Mouse (Mus musculus): ENCODE measurements around the gene Parp16. TPM values are rescaled to one million over a fixed set of nuclear protein-coding genes. Genes with fewer than 3 reads are reported as not detected.
A peak's percentile ranks its signal among the peaks of the same experiment; 100 is the strongest.

Parp16 gene
- polyA plus RNA-seq, 1 experiment, result 2.9 TPM

- TF ChIP-seq CTCF (IDR thresholded peaks at IDR 0.05; ENCODE audit: low read depth, low read length) (no peak), POLR2A (IDR thresholded peaks at IDR 0.05; ENCODE audit: borderline replicate concordance, low read depth, low read length) (peak; percentile 95)
- Histone ChIP-seq H3K27ac (ENCODE audit: insufficient read depth, low read depth, low read length) (peak overlapping the region; percentile 67), H3K4me1 (ENCODE audit: control insufficient read depth, insufficient read depth, low read length) (peaks cover 43% of the 10 kb centered on the region), H3K4me3 (ENCODE audit: insufficient read depth, low read length) (no peak overlapping the region)
These were observed 1.0 kb downstream of the Parp16 start for GRCm38 (mm10) chr9:65195982-65196737.

- Histone ChIP-seq H3K4me1 (ENCODE audit: control insufficient read depth, insufficient read depth, low read length) (peaks cover 41% of the 10 kb centered on the region), H3K4me3 (ENCODE audit: insufficient read depth, low read length) (no peak overlapping the region), H3K27ac (ENCODE audit: insufficient read depth, low read depth, low read length) (peak overlapping the region; percentile 59)
- TF ChIP-seq CTCF (IDR thresholded peaks at IDR 0.05; ENCODE audit: low read depth, low read length) (peak; percentile 75), POLR2A (IDR thresholded peaks at IDR 0.05; ENCODE audit: borderline replicate concordance, low read depth, low read length) (no peak)
These were observed 1.8 kb downstream of the Parp16 start for GRCm38 (mm10) chr9:65196738-65197569.

GRCm38 (mm10) chr9:65197826-65198225, 2.7 kb downstream of the Parp16 start:
- no peak overlapping the region for H3K4me3 ChIP-seq (ENCODE audit: insufficient read depth, low read length)
- peaks cover 41% of the 10 kb centered on the region for H3K4me1 ChIP-seq (ENCODE audit: control insufficient read depth, insufficient read depth, low read length)
- TF ChIP-seq CTCF (IDR thresholded peaks at IDR 0.05; ENCODE audit: low read depth, low read length) (no peak), POLR2A (IDR thresholded peaks at IDR 0.05; ENCODE audit: borderline replicate concordance, low read depth, low read length) (no peak)
- no peak overlapping the region for H3K27ac ChIP-seq (ENCODE audit: insufficient read depth, low read depth, low read length)

GRCm38 (mm10) chr9:65199723-65200122, 4.6 kb downstream of the Parp16 start:
- Histone ChIP-seq H3K4me3 (ENCODE audit: insufficient read depth, low read length) (no peak overlapping the region), H3K27ac (ENCODE audit: insufficient read depth, low read depth, low read length) (no peak overlapping the region), H3K4me1 (ENCODE audit: control insufficient read depth, insufficient read depth, low read length) (peaks cover 26% of the 10 kb centered on the region)
- no peak for TF ChIP-seq POLR2A (IDR thresholded peaks at IDR 0.05; ENCODE audit: borderline replicate concordance, low read depth, low read length)
- TF ChIP-seq CTCF (IDR thresholded peaks at IDR 0.05; ENCODE audit: low read depth, low read length), result no peak

- H3K27ac ChIP-seq (ENCODE audit: insufficient read depth, low read depth, low read length), result peak overlapping the region; percentile 28; the same call in 1 of the 2 replicates
- no peak overlapping the region for H3K4me3 ChIP-seq (ENCODE audit: insufficient read depth, low read length)
- H3K4me1 ChIP-seq (ENCODE audit: control insufficient read depth, insufficient read depth, low read length), result peaks cover 18% of the 10 kb centered on the region
- no peak for TF ChIP-seq CTCF (IDR thresholded peaks at IDR 0.05; ENCODE audit: low read depth, low read length)
- TF ChIP-seq POLR2A (IDR thresholded peaks at IDR 0.05; ENCODE audit: borderline replicate concordance, low read depth, low read length), result no peak
These were observed 5.5 kb downstream of the Parp16 start for GRCm38 (mm10) chr9:65200606-65201005.

- H3K27ac ChIP-seq (ENCODE audit: insufficient read depth, low read depth, low read length), result peak overlapping the region; percentile 28; the same call in 1 of the 2 replicates
- no peak for TF ChIP-seq CTCF (IDR thresholded peaks at IDR 0.05; ENCODE audit: low read depth, low read length)
- no peak for TF ChIP-seq POLR2A (IDR thresholded peaks at IDR 0.05; ENCODE audit: borderline replicate concordance, low read depth, low read length)
- H3K4me3 ChIP-seq (ENCODE audit: insufficient read depth, low read length), result no peak overlapping the region
- H3K4me1 ChIP-seq (ENCODE audit: control insufficient read depth, insufficient read depth, low read length), result peaks cover 18% of the 10 kb centered on the region
These were observed 5.8 kb downstream of the Parp16 start for GRCm38 (mm10) chr9:65201021-65201380.

- H3K4me1 ChIP-seq (ENCODE audit: control insufficient read depth, insufficient read depth, low read length), result peaks cover 18% of the 10 kb centered on the region
- peak overlapping the region; percentile 55 for H3K4me3 ChIP-seq (ENCODE audit: insufficient read depth, low read length)
- TF ChIP-seq CTCF (IDR thresholded peaks at IDR 0.05; ENCODE audit: low read depth, low read length) (no peak), POLR2A (IDR thresholded peaks at IDR 0.05; ENCODE audit: borderline replicate concordance, low read depth, low read length) (0 out of 2 replicates have a peak, but pooled peaks have one; percentile 31)
- H3K27ac ChIP-seq (ENCODE audit: insufficient read depth, low read depth, low read length), result peak overlapping the region; percentile 44
These were observed 6.4 kb downstream of the Parp16 start for GRCm38 (mm10) chr9:65201381-65202164.

- TF ChIP-seq CTCF (IDR thresholded peaks at IDR 0.05; ENCODE audit: low read depth, low read length), result no peak
- TF ChIP-seq POLR2A (IDR thresholded peaks at IDR 0.05; ENCODE audit: borderline replicate concordance, low read depth, low read length), result no peak
- H3K4me3 ChIP-seq (ENCODE audit: insufficient read depth, low read length), result peak overlapping the region; percentile 55
- peaks cover 15% of the 10 kb centered on the region for H3K4me1 ChIP-seq (ENCODE audit: control insufficient read depth, insufficient read depth, low read length)
- peak overlapping the region; percentile 44 for H3K27ac ChIP-seq (ENCODE audit: insufficient read depth, low read depth, low read length)
These were observed 7.1 kb downstream of the Parp16 start for GRCm38 (mm10) chr9:65202165-65202754.
